Mouse (Mus musculus) frontal cortex, postnatal 25 days (tissue): Measurements from ENCODE around the gene Ski.
"Not testable (repeated sequence)": the region's sequence is repeated elsewhere in the genome, so short reads cannot be mapped to it uniquely, and the experiment has no call there.

Experiments
- DNase-seq, 2 experiments: peaks; one replicate each; pipeline ENCODE4 v3.0.0; 2022; ENCODE audit warnings: low spot score in 2 of 2

The Ski gene

DNA sequence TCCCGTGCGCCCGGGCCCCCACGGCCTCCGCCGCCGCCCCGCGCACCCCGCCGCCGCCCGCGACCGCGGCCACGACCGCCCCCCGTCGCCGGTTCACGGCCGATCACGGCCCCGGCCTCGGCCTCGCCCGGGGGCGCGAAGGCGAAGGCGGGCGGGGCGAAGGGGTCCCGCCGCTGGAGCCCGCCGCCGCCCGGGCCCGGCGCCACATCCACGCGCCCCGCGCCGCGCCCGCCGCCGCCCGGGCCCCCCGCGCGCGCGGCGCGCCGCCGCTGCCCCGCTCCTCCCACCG lies at the start of gene Ski:
TSS of gene Ski (minus strand) at position 41 of the 289 bp plus-strand sequence.
- DNase-seq = no peak

DNA sequence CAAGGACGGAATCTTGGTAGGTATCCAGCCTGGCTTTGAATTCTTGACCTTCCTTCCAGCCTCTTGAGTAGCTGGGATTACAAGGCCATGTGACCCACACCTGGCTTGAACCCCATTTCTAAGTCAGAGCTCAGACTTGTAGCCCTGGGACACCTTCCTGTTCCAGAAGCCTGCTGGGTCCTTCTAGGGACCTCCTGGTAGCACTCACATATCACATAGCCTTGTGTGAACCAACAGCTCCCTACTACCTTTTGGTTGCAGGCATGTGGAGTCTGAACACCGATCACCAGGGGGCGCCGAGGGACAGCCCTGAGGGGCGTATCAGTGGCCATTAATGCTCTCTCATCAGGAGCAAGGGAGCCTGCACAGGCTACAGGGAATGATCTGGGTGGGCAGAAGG lies 46.0 kb upstream of the Ski start:
- peak; percentile 56 to 73 for DNase-seq

- DNase-seq = no peak
These were observed 45.3 kb upstream of the Ski start for GRCm38 (mm10) chr4:155267639-155268175.

DNA sequence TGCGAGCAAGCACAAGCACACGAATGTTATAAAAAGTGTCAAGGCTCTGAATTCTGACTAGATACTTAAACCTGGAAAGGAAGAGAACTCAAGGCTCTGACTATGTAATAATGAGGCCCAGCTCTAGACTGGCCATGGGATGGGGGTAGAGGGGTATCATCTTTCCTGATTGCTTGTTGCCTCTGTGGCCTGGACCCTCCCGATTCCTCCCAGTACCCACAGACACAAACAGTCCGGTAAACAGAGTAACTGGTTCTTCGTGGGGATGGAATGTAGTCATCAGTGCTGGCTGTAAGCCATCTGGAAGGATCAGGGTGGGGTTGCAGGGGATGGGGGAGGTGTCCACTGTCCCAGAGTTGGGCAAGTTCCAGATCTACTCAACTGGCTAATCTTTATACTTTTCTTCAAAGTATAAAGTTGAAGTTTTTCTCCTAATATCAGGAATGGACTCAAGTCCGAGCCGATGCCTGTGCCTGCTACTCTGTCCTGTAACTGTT lies 44.7 kb upstream of the Ski start:
- no peak for DNase-seq

- no peak for DNase-seq
These were observed 42.3 kb upstream of the Ski start for GRCm38 (mm10) chr4:155264521-155265321.

GRCm38 (mm10) chr4:155252253-155252652 lies 29.9 kb upstream of the Ski start:
- no peak for DNase-seq

GRCm38 (mm10) chr4:155251147-155251546 lies 28.8 kb upstream of the Ski start:
- DNase-seq = no peak

GRCm38 (mm10) chr4:155250361-155251117 lies 28.1 kb upstream of the Ski start:
- no peak for DNase-seq

DNA sequence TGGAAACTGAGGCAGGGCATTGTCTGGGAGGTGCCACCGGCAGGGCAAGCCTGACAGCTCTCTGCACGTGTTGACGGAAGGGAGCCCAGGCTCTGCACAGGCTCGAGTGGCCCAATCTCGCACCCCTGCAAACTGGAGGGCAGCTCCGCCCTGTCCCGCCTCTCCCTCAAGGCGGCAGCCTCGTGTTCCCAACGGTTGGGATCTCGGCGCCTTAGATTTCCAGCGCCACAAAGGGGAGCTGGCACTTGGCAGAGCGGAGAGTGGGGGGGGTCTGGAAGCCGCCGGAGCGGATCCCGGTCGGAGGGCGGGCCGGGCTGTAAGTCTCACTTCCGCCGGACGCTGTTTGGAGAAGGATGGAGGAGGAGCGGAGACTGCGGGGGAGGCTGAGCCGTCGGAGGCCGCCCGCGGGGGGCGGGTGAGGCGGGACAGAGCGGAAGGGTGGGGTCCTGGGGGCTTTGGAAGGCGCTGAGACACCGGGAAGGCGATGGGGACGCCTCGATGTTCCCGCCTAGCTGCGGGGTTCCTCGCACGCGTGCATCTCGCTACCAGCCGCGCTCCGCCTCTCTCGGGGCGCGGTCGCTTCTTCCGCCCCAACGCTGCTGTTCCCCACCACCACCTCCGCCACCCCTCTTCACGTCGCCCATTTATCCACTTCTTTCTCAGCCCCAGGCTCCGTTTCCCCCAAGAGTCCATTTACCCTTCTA lies 27.4 kb upstream of the Ski start, which contains the start of gene Faap20:
TSS of gene Faap20 (plus strand) at position 155 of the 704 bp plus-strand sequence.
- peak; percentile 64 to 66 for DNase-seq

DNA sequence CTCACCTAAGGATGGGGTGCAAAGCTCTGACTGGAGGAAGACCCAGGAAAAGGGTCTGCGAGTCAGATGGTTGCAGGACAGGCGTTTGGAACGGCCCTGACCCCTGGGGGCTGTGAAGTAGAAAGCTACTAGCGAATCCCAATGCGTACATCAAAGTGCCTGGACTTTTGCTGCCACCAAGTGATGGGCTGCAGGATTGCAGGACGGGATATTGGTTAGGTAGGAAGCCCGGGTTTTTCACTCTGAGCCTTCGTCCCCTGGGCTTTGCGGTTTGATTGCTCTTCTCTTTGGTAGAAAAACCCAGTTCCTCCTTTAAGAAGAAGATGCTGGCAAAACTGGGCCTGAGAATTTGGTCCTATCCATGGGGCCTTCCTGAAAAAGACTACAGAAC lies 26.9 kb upstream of the Ski start:
- peak; percentile 94 to 98 for DNase-seq

GRCm38 (mm10) chr4:155248054-155248453 lies 25.7 kb upstream of the Ski start:
- DNase-seq = not testable (repeated sequence)

DNA sequence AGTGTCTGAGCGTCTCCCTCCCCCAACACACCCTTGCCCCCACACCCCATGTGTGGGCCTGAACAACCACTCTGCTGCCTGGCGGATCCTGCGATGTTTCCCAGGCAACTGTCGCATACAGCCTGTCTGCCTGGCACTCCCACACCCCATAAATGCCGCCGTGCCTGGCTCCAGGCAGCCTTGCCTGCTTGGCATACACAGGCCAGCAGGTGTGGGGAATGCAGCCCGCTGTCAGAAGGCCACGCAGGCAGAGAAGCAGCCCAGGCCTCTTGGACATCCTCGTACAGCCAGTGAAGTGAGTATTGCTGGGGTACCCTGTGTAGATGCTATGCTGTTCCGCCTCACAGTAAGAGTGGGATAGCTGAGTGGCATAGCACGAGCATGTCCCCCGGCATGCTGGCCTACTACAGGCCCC lies 24.3 kb upstream of the Ski start:
- DNase-seq = peak; percentile 45 to 63

DNA sequence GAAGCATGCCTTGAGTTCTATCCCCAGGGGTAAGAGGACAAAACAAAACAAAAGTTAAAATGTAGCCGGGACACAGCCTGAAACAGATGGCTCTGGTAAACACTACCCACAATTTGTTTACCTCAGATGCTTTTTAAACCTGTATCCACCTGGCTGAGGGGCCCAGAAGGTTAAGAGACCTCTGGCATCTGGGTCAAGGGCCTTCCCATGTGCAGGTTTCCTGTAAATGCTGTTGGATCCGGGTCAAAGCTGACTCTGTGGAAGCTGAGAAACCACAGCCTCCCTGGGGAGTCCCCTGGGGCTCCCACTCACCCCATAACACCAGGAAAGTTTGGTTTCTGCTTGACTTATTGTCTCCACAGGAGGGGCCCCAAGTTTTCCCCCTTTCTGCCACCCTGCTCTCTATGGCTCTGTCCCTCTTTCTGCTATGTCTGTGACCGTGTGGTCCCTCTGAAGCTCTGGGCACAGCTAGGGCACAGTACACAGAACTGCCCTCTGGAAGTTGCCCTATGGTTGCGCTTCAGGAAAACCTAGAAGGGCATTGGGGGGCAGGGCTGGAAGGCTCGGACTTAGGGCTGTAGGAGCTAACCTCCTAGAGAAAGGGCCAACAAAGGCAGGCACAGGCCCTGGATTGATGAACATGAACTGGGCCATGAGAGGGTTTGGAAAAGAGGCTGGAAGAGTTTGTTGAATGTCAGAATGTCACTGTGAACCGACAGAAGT lies 23.5 kb upstream of the Ski start:
- no peak for DNase-seq

DNA sequence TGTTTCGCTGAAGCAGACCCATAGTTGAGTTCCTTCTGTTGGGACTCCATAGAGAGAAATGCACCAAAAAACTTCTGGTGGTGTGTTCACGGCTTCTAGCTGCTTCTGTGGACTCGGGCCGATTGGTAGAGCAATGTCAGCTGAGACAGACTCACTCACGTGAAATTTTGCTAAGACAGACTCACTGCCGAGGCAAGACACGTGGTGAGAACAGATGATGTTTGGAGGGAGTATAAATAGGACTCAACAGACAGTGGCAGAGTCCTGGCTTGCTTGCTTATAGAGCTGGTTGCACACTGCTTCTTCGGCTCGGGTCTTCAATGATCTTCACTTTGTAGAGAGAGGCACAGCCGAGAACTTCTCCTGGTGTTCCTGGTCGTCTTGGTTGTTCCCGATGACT lies 20.8 kb upstream of the Ski start:
- DNase-seq = no peak

GRCm38 (mm10) chr4:155242292-155242691 lies 19.9 kb upstream of the Ski start:
- no peak for DNase-seq

DNA sequence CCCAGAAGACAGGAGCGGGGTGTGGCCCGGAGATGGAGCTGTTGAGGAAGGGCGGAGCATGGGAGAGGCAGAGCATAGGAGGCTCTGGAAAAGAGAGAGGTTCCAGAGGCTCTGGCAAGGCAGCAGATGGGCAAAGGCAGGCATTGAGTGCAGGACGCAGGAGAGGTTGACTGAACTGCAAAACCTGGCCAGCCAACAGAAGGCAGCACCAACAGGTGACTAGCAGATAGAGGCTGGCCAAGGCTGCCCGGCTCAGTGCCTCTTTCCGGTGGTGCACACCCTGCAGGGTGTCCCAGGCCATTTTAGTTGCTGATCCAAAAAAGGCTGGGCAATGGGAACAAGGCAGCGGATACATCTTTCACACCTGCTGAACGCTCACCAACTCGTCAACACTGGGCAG lies 19.4 kb upstream of the Ski start:
- no peak for DNase-seq

DNA sequence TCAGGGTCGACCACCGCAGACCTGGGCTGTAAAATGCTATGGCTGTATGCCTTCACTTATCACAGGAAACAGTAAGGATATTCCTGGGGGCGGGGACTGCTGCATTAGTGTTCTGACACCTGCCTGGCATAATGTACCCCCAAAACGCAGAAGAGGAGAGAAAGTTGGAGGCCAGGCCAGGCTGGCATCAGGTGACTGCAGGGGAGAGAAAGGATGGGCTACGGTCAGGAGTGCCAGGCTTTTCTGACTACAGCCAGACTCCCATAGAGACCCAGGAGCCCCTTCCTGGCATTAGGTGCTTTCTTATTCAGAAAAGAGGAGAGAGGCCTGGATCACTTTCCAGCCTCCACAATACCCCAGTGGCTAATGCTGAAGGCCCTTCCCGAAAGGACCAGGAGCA lies 17.1 kb upstream of the Ski start:
- no peak for DNase-seq

DNA sequence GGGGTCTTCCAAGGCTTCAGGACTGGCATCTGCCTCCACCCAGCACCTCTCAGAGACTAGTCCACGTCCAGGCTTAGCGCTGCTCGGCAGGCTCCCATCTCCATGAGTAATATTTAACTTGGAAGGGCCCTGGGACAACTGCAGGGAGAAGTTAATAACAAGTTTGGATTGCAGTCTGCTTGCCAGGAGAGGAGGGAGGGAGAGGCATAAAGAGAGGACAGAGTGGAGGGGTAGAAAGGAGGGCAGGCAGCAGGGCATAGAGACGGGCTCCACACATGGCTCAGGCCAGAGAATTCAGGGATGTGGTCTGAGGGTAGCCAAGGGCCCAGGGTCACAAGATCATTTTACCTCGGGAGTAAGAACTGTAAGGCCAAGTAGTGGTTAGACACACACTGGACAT lies 15.9 kb upstream of the Ski start:
- DNase-seq = no peak

GRCm38 (mm10) chr4:155236737-155237385 lies 14.5 kb upstream of the Ski start:
- no peak for DNase-seq

DNA sequence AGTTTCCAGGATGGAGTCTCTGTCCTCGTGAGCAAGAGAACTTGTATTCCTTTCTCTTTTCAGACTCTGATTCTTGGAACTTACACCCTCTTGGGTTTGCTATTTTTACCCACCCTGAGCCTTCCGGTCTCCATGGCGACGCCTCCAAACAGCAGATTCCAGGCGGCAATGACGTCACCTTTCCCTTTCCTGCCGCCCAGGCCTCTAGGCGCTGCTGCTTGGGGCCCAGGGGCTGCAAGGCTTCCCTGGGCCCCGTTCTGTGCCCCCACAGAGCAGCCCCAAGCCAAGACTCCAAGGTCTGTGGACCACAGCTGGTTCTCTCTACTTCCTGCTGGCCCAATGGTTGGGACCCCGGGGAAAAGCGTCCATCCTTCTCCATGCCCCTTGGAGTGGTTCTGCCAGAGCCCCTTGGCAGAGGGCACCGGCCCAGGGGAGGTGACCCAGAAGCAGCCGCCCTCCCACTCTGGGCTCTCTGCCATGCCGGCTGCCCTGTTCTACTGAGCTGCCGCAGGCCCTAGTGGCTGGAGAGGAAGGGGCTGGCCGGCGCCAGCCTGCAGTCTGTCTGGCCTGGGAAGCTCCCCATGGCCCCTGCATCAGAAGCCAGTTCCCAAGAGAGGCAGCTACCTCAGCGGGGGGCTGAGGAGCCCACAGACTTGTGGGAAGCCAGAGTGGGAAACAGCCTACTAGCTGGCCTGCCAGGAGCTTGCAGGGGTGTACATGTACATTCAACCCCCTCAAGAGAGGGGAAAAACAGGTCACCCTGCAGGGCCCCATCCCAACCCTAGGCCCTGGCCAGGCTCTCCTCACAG lies 13.1 kb upstream of the Ski start:
- DNase-seq = peak; percentile 73 to 90
